Mouse (Mus musculus) retina, postnatal 1 day (tissue): Measurements from ENCODE around the gene Kctd7.

Source experiments
- DNase-seq: peaks from one replicate; pipeline ENCODE4 v3.0.0-alpha.2; 2012

Gene Kctd7

DNA sequence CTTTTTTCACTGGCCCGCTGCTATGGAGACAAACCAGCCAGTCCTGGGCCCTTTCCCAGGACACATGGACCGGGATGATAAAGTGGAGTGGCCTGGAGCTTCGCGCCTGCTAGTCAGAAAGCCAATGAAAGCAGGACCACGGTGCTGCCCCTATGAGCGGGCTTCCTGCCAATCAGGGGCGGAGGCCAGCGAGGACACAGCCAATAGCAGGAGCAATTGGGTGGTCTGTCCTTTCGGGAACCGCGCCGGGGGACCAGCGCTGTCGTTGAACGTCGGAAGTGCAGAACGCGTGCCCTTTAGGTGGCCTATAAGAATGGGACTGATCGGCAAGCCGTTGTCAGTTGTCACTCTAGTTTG, 706 bp upstream of the Kctd7 start:
- peak; percentile 89 for DNase-seq

DNA sequence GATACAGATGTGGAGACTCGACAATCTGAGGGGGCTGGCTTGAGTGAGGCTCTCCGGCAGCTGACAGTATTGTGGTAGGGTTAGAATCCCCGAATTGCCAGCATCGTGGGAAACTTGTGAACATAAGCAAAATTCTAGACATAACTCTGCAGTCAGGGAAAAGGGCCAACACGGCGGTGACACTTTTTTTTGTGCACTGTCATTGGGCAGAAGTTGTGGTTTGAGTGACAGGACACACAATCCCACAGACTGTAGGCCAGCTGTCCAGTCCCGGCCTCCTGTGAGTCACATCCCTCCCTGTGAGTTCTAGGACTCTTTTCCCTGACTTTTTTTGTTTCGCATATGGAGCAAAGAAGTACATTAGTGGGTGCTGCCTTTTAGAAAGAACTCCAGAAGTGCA, 1.3 kb downstream of the Kctd7 start:
- DNase-seq = no peak

GRCm38 (mm10) chr5:130149726-130150310, 5.2 kb downstream of the Kctd7 start:
- DNase-seq = no peak

DNA sequence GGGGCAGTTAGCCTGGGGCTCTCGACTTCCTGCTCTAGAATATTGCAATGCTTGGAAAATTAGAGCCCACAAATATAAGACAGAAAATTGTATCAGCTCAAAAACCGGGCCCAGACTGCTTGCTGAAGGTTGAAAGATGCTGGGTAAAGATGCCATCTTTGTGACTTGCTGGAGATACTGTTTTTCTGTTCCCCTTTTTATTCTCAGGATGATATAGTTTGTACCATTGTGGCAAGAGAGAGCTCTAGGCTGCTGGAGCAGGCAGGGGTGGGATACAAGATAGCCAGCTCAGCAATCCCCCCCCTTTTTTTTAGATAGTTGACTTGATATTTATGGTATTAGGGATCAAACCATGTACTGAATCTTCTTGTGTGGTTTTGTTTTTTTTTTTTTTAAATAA, 9.6 kb downstream of the Kctd7 start:
- no peak for DNase-seq

GRCm38 (mm10) chr5:130158545-130158944, 13.9 kb downstream of the Kctd7 start:
- DNase-seq = no peak

- no peak for DNase-seq
Measured at GRCm38 (mm10) chr5:130159761-130160201, 15.1 kb downstream of the Kctd7 start.

DNA sequence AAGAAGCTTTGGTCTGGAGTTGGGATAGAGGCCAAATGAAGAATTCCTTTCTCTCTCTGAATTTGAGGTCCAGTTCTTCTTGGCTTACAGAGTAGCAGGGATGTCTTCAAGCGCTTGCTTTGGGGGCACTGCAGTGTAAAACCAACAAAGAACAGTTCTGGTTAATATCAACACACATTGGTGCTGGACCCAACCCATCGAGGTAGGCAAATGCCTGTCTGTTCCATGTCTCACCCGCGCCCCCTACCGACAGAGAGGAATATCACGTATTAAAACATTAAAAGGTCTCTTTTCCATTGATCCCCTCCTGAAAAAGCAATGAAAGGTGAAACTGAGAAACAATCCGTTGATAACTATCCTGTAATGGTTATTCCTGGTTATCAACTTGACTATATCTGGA, 19.0 kb downstream of the Kctd7 start:
- peak; percentile 77 for DNase-seq

DNA sequence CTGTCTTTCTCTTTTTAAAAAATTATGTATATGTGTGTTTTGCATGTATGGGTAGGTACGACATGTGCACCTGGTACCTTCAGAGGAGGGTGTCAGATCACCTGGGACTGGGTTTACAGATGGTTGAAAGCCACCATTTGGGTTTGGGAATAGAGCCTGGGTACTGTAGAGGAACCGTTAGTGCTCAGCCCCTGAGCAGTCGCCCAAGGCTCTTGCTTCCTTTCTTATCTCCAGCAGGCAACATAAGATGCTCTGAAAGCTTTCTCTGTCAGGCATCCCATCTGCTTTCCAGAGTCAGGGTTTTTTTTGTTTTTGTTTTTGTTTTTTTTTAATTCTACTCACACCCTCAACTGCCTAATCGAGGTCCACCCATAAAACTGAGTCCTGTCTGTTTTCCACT, 20.6 kb downstream of the Kctd7 start:
- no peak for DNase-seq

GRCm38 (mm10) chr5:130169109-130169508, 24.4 kb downstream of the Kctd7 start:
- DNase-seq = no peak

GRCm38 (mm10) chr5:130170666-130171422, 26.2 kb downstream of the Kctd7 start:
- DNase-seq = no peak

DNA sequence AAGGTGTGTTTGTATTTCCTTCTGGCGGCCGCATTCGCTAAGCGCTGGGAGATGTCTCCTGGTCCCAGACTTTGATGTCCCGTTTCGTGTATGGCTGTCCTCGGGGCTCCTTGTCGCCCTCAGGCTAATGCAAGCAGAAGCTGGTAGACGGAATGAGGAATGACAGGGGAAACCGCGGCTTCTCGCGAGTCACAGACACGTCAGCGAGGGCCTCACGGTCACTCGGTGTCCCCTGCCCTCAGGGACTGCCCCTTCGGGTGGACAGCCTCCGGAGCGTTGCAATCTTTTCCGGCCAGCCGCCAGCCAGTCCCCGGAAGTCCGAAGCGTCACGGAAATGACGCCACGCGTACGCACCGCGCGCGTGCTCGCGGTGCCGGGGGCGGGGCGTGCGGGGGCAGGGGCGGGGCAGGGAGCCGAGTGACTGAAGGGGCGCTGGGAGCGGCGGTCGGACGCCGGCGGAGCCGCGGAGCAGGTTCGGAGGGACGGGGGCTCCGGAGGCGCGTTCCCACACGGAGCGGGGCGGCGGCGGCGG, 26.8 kb downstream of the Kctd7 start, which contains the start of gene Rabgef1:
Gene Rabgef1 (plus strand): TSS at position 376 of the 532 bp plus-strand sequence.
- peak; percentile 95 for DNase-seq

- DNase-seq = no peak
Measured at GRCm38 (mm10) chr5:130171956-130172601, 27.4 kb downstream of the Kctd7 start.

GRCm38 (mm10) chr5:130173012-130173411, 28.4 kb downstream of the Kctd7 start:
- DNase-seq = no peak

- DNase-seq = peak; percentile 6
Measured at GRCm38 (mm10) chr5:130177871-130178270, 33.2 kb downstream of the Kctd7 start.

GRCm38 (mm10) chr5:130180362-130180761, 35.7 kb downstream of the Kctd7 start:
- DNase-seq = peak; percentile 55

- no peak for DNase-seq
Measured at GRCm38 (mm10) chr5:130181740-130182540, 37.3 kb downstream of the Kctd7 start.

- DNase-seq = no peak
Measured at GRCm38 (mm10) chr5:130182541-130182821, 37.8 kb downstream of the Kctd7 start.

GRCm38 (mm10) chr5:130184193-130184856, 39.7 kb downstream of the Kctd7 start:
- DNase-seq = no peak

GRCm38 (mm10) chr5:130185312-130185711, 40.7 kb downstream of the Kctd7 start:
- no peak for DNase-seq

DNA sequence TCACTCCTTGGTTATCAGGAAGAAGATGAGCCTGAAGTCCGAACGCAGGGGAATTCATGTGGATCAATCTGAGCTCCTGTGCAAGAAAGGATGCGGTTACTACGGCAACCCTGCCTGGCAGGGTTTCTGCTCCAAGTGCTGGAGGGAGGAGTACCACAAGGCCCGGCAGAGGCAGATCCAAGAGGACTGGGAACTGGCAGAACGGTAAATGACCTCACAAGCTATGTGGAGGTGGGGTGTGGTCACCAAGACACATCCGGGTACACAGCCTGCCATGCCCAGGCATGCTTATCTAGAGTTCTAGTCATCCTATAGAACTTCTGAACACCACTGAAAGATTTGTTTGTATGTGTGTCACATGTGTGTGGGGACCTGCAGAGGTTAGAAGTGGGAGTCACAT, 42.7 kb downstream of the Kctd7 start:
- DNase-seq = peak; percentile 21

GRCm38 (mm10) chr5:130190909-130191308, 46.2 kb downstream of the Kctd7 start:
- no peak for DNase-seq

GRCm38 (mm10) chr5:130191865-130192264, 47.2 kb downstream of the Kctd7 start:
- DNase-seq = no peak
